Mouse (Mus musculus) layer of hippocampus, adult 9-10 months (tissue): Measurements from ENCODE around the gene Inf2.

ENCODE experiments used
- DNase-seq: peaks from one replicate; pipeline ENCODE4 v3.0.0; 2022; ENCODE audit warnings: low spot score

Gene Inf2

GRCm38 (mm10) chr12:112588426-112589256 lies at the start of gene Inf2:
TSS of gene Inf2 (plus strand) at chr12:112588784.
- peak; percentile 59 for DNase-seq

GRCm38 (mm10) chr12:112539466-112539965 lies 49.1 kb upstream of the Inf2 start:
- DNase-seq = no peak

GRCm38 (mm10) chr12:112540321-112540720 lies 48.3 kb upstream of the Inf2 start:
- no peak for DNase-seq

- DNase-seq = no peak
Measured at GRCm38 (mm10) chr12:112541483-112542091, 47.0 kb upstream of the Inf2 start.

- DNase-seq = no peak
Measured at GRCm38 (mm10) chr12:112542257-112542919, 46.2 kb upstream of the Inf2 start.

GRCm38 (mm10) chr12:112542920-112543300 lies 45.7 kb upstream of the Inf2 start:
- DNase-seq = peak; percentile 72

- no peak for DNase-seq
Measured at GRCm38 (mm10) chr12:112543941-112544340, 44.6 kb upstream of the Inf2 start.

- DNase-seq = no peak
Measured at GRCm38 (mm10) chr12:112544946-112545701, 43.5 kb upstream of the Inf2 start.

- no peak for DNase-seq
Measured at GRCm38 (mm10) chr12:112546110-112546509, 42.5 kb upstream of the Inf2 start.

GRCm38 (mm10) chr12:112549287-112549686 lies 39.3 kb upstream of the Inf2 start:
- no peak for DNase-seq

- peak; percentile 100 for DNase-seq
Measured at GRCm38 (mm10) chr12:112551861-112552375, 36.7 kb upstream of the Inf2 start.

GRCm38 (mm10) chr12:112552520-112552919 lies 36.1 kb upstream of the Inf2 start:
- no peak for DNase-seq

GRCm38 (mm10) chr12:112554900-112555299 lies 33.7 kb upstream of the Inf2 start:
- no peak for DNase-seq

- DNase-seq = no peak
Measured at GRCm38 (mm10) chr12:112556531-112557060, 32.0 kb upstream of the Inf2 start.

- no peak for DNase-seq
Measured at GRCm38 (mm10) chr12:112557219-112557618, 31.4 kb upstream of the Inf2 start.

- DNase-seq = no peak
Measured at GRCm38 (mm10) chr12:112559231-112559630, 29.4 kb upstream of the Inf2 start.

GRCm38 (mm10) chr12:112559671-112560070 lies 28.9 kb upstream of the Inf2 start:
- no peak for DNase-seq

- no peak for DNase-seq
Measured at GRCm38 (mm10) chr12:112560176-112560797, 28.3 kb upstream of the Inf2 start.

GRCm38 (mm10) chr12:112561163-112561562 lies 27.4 kb upstream of the Inf2 start:
- DNase-seq = no peak

- DNase-seq = no peak
Measured at GRCm38 (mm10) chr12:112562462-112562861, 26.1 kb upstream of the Inf2 start.

GRCm38 (mm10) chr12:112563011-112563410 lies 25.6 kb upstream of the Inf2 start:
- DNase-seq = no peak
